Comparison of ENCODE assay signal across 8 mouse cellular contexts in the genomic region with DNA sequence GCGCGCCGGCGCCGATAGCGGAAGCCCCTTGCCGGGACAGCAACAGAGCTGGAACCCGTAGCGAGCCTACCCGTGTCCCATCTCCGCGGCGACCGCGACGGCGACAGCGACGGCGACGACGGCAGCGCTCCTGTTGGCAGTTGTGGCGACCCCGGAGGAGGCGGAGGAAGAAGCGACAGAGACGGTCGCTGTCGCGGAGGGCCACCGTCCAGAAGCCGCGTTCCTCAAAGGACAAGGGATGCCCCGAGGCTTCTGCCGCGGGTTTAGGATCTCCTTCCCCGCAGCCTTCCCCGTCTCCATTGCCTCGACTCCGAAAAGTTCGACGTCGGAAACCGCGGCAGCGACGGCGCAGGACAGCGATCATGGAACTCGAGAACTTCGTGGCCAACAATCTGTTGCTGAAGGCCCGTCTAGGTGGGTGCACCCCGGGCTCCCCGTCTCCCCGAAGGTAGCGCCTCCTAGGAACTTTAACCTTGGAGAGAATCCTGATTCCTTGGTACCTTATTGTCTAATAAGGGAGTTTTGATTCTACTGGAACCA. TPM values are rescaled to one million over a fixed set of nuclear protein-coding genes. Genes with fewer than 3 reads are reported as not detected.
A peak's percentile ranks its signal among the peaks of the same experiment; 100 is the strongest.
DNase-seq lines count a peak whose midpoint lies in the region; ATAC-seq and TF ChIP-seq lines count a peak whose summit lies in the region.

No protein-coding gene starts in this region.

- no peaks in the 10 kb centered on the region for H3K27me3 ChIP-seq in hindbrain, embryonic 16.5 days (replicated peaks; ENCODE audit: control insufficient read depth, insufficient read depth, low read length)
- no peaks in the 10 kb centered on the region for H3K27me3 ChIP-seq in midbrain, postnatal 0 days (ENCODE audit: insufficient read depth, low read length)

- peak overlapping the region; percentile 85 for H3K4me3 ChIP-seq in layer of hippocampus, adult 2 months
- peak overlapping the region; percentile 83 for H3K4me3 ChIP-seq in hindbrain, embryonic 16.5 days (ENCODE audit: low read length)
- peak overlapping the region; percentile 48 for H3K4me3 ChIP-seq in midbrain, postnatal 0 days (ENCODE audit: low read depth, low read length)

- DNase-seq in layer of hippocampus, adult 2 months (ENCODE audit: low spot score in 2 of 2) = no peak
- no peak for DNase-seq in layer of hippocampus, adult 9-11 months
- DNase-seq in c-Kit-negative CD71-positive TER-119-positive erythroid progenitor cells, embryonic 14.5 days (ENCODE audit: low read depth, low spot score) = peak; percentile 43
- DNase-seq in midbrain, postnatal 0 days (ENCODE audit: low spot score) = no peak
- no peak for DNase-seq in spleen, postnatal 36 days (ENCODE audit: low spot score in 2 of 2)
- DNase-seq in thymus, postnatal 14 days = no peak
- DNase-seq in gastrocnemius, adult 18-20 months (ENCODE audit: low spot score) = no peak

- no peaks in the 10 kb centered on the region for H3K9me3 ChIP-seq in hindbrain, embryonic 16.5 days (ENCODE audit: control insufficient read depth, low read length)
- no peaks in the 10 kb centered on the region for H3K9me3 ChIP-seq in midbrain, postnatal 0 days (ENCODE audit: low read length)

- H3K9ac ChIP-seq in hindbrain, embryonic 16.5 days (ENCODE audit: low read depth, low read length) = peak overlapping the region; percentile 71
- H3K9ac ChIP-seq in midbrain, postnatal 0 days (replicated peaks; ENCODE audit: low read length, poor library complexity, severe bottlenecking) = peak overlapping the region; percentile 63

- TF ChIP-seq CTCF in layer of hippocampus, adult 2 months (conservative IDR thresholded peaks at IDR 0.05) = no peak
- peak; percentile 5; the same call in 1 of the 2 replicates for TF ChIP-seq CTCF in midbrain, postnatal 0 days (IDR thresholded peaks at IDR 0.05)

- peaks cover 7% of the 10 kb centered on the region for H3K4me1 ChIP-seq in hindbrain, embryonic 16.5 days (ENCODE audit: control insufficient read depth, insufficient read depth, low read depth, low read length)
- H3K4me1 ChIP-seq in midbrain, postnatal 0 days (ENCODE audit: insufficient read depth, low read length) = peaks cover 4% of the 10 kb centered on the region; the same call in 1 of the 2 replicates

- peaks cover 3% of the 10 kb centered on the region for H3K36me3 ChIP-seq in hindbrain, embryonic 16.5 days (ENCODE audit: control insufficient read depth, insufficient read depth, low read length)
- H3K36me3 ChIP-seq in midbrain, postnatal 0 days (ENCODE audit: insufficient read depth, low read length) = peaks cover 10% of the 10 kb centered on the region

- peak overlapping the region; percentile 91 for H3K27ac ChIP-seq in layer of hippocampus, adult 2 months
- H3K27ac ChIP-seq in hindbrain, embryonic 16.5 days (ENCODE audit: low read depth, low read length) = peak overlapping the region; percentile 79
- peak overlapping the region; percentile 78 for H3K27ac ChIP-seq in midbrain, postnatal 0 days (ENCODE audit: low read depth, low read length)

- WGBS in hindbrain, embryonic 16.5 days = under 1% methylated on average over 55 of the region's 57 CpGs
- under 1% methylated on average over 53 of the region's 57 CpGs for WGBS in midbrain, postnatal 0 days

- peak overlapping the region; percentile 54 for H3K4me2 ChIP-seq in hindbrain, embryonic 16.5 days (ENCODE audit: low read length)
- peak overlapping the region; percentile 56 for H3K4me2 ChIP-seq in midbrain, postnatal 0 days (ENCODE audit: low read depth, low read length, poor library complexity, severe bottlenecking)

- no peak for ATAC-seq in hindbrain, embryonic 16.5 days
- ATAC-seq in midbrain, postnatal 0 days (ENCODE audit: low FRiP score) = no peak; the same call in 1 of the 2 replicates

RNA-seq across cellular contexts. Expression of gene Grk4, which starts 0.5 kb away (rescaled TPM):
- 1 to 10 TPM; 4.5 to 6.3 TPM for total RNA-seq in layer of hippocampus, adult 2 months (2021)
- 3.1 and 3.5 TPM in 2 replicates for polyA plus RNA-seq in hindbrain, embryonic 16.5 days (2015; fragmentation: Nextera tagmentation; extraction: Ambion mirVana)
- 3.0 and 4.2 TPM in 2 replicates for total RNA-seq in midbrain, postnatal 0 days (2014; rRNA removed)
- 4.2 and 4.8 TPM in 2 replicates for polyA plus RNA-seq in midbrain, postnatal 0 days (2015; fragmentation: Nextera tagmentation; extraction: Ambion mirVana)
- 1 to 10 TPM; 1.4 to 2.1 TPM for total RNA-seq in gastrocnemius, adult 18-20 months (2021)

RNA-seq across cellular contexts. Expression of gene Nop14, which starts 0.7 kb away (rescaled TPM):
- total RNA-seq in layer of hippocampus, adult 2 months (2021) = 10 to 100 TPM; 16.0 to 16.9 TPM
- 20.4 and 21.2 TPM in 2 replicates for polyA plus RNA-seq in hindbrain, embryonic 16.5 days (2015; fragmentation: Nextera tagmentation; extraction: Ambion mirVana)
- total RNA-seq in midbrain, postnatal 0 days (2014; rRNA removed) = 9.9 and 17.8 TPM in 2 replicates
- polyA plus RNA-seq in midbrain, postnatal 0 days (2015; fragmentation: Nextera tagmentation; extraction: Ambion mirVana) = 19.4 and 22.1 TPM in 2 replicates
- total RNA-seq in gastrocnemius, adult 18-20 months (2021) = 10 to 100 TPM; 16.4 TPM

RNA-seq across cellular contexts. Expression of gene Mfsd10, which starts 23.6 kb away (rescaled TPM):
- total RNA-seq in layer of hippocampus, adult 2 months (2021) = 10 to 100 TPM; 38.3 to 48.1 TPM
- 106 and 109 TPM in 2 replicates for polyA plus RNA-seq in hindbrain, embryonic 16.5 days (2015; fragmentation: Nextera tagmentation; extraction: Ambion mirVana)
- 90.9 and 101 TPM in 2 replicates for total RNA-seq in midbrain, postnatal 0 days (2014; rRNA removed)
- polyA plus RNA-seq in midbrain, postnatal 0 days (2015; fragmentation: Nextera tagmentation; extraction: Ambion mirVana) = 95.7 and 107 TPM in 2 replicates
- 1 to 10 TPM; 3.2 to 3.7 TPM for total RNA-seq in gastrocnemius, adult 18-20 months (2021)

Comparison
In these comparisons a context has a peak if more than half of its experiments do, and no peak if none do; other contexts are left out.
1. RNA of gene Mfsd10, which starts 23.6 kb away (total RNA-seq): 90.9 to 101 TPM in midbrain, postnatal 0 days and 38.3 to 48.1 TPM in layer of hippocampus, adult 2 months; 3.2 to 3.7 TPM in gastrocnemius, adult 18-20 months; every median in the first group is over 4 times any median in the second.
2. Peak in every context shown above with its lines, with median percentiles within 50 percentile points of each other: H3K27ac ChIP-seq and H3K4me3 ChIP-seq.